Mouse (Mus musculus) embryonic stem cell, embryonic (primary cell): ENCODE measurements around the gene Lyst.

Experiments
- CTCF ChIA-PET, 4 experiments: fragments of 300-600 bp in 2 of 4; fragments of 350-600 bp in 2 of 4; sonication (Branson Sonifier 250); formaldehyde crosslinking; loops; one replicate each; lab custom pipeline; 2022; ENCODE audit warnings: inconsistent platforms in 2 of 4; lab: Charles Lee
- POLR2A ChIA-PET, 4 experiments: fragments of 300-600 bp in 2 of 4; fragments of 350-600 bp in 2 of 4; sonication (Branson Sonifier 250); formaldehyde crosslinking; loops; one replicate each; lab custom pipeline; 2022; ENCODE audit warnings: antibody characterized with exemption in 4 of 4, inconsistent platforms in 1 of 4; lab: Charles Lee

The Lyst gene

DNA sequence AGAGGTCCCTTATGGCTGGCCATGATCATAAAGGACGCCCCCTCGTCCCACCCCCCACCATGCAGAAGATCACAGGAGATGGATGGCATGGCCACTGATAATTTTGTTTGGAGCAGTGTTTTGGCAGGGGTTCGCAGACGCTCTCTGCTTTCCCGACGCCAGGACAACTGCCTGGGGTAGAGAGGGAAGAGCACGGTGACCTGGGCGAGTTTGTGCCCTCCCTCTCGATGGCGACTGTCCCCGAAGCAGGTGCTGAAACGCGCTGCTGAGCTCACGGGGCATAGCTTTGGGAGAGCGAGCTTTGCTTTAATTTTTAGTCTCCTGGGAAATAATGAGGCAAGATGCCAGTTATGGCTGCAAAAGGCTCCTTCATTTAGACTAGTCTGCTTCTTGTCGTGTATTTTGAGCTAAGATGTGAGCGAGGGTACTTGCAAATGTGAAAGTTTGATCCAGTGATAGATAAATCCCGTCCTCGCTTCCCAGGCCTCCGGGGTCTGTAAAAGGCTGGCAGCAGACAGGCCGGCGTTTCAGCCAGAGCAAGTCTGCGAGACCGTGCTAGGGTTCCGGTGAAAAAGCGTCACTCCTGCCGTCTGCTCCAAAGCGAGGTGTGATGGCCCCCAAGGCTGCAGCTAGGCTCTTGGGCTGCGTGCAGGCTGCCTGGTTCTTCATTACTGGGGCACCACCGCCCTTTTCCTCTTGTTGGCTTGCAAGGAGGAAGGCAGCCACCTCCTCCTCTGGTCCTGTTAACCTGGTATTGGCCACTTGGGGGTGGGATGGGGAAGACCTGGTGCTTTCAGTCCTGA lies 195.0 kb downstream of the Lyst start:
- CTCF ChIA-PET, result interaction anchor here in 1 of 4 experiments (1.3 kb wide), 1 partner anchor 268 kb away, joined by 3 read pairs; no protein-coding TSS in a partner anchor
- POLR2A ChIA-PET, result interaction anchor here in 2 of 4 experiments (1.0 to 1.7 kb wide), 3 partner anchors 28 to 195 kb away, joined by 3 read pairs; partner anchors contain the start of genes B3galnt2 (in 1 of the 2) and Lyst (in 1 of the 2)

DNA sequence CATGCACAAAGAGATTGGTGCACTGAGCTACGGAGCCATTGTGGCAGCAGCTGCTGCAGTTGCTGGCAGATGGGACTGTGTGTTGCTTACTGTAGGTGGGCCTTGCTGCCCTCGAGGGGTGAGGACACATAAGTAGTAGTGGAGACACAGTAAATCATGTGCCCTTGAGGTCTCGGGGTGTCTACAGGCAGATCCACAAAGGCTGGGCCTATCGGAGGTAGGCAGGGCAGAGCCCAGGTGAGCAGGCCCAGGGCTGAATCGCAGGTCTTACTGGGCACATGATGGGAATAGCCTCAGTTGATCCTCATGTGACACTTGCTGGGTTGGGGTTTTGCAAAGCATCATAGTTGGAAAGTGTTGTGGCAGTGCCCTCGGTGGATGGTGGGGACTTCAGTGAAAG lies 196.8 kb downstream of the Lyst start:
- ChIA-PET POLR2A (no interaction called here), CTCF (no interaction called here)

- CTCF ChIA-PET, result no interaction called here
- POLR2A ChIA-PET, result no interaction called here
Observed at GRCm38 (mm10) chr13:13788070-13788469, 197.9 kb downstream of the Lyst start.

DNA sequence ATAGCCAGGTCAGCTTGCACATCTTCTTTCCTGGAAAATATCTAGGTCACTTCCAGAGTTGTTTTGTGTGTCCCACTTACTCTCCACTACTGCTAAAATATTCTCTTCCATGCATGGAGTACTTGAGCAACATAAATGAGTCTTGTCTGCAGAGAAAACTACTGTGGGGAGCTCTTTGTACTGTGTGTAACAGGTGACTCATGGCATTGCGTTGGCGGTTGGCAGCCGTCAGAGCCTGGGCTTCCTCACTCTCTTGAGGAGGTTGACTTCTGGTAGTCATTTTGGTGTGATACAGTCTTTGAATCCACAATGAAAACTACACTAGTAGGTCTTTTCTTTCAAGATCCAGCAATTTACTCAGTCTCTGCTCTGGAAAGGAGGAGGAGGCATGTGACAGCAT lies 201.8 kb downstream of the Lyst start:
- ChIA-PET CTCF (no interaction called here), POLR2A (no interaction called here)

- CTCF ChIA-PET, result interaction anchor here in 1 of 4 experiments (1.2 kb wide), 1 partner anchor 279 kb away, joined by 3 read pairs; no protein-coding TSS in a partner anchor
Observed at GRCm38 (mm10) chr13:13795166-13795832, 205.1 kb downstream of the Lyst start.

GRCm38 (mm10) chr13:13796082-13796481 lies 205.9 kb downstream of the Lyst start:
- CTCF ChIA-PET, result interaction anchor here in 2 of 4 experiments (0.6 to 1.2 kb wide), 2 partner anchors 206 to 280 kb away, joined by 3 to 7 read pairs; partner anchors contain the start of gene Lyst (in 1 of the 2)
- POLR2A ChIA-PET, result no interaction called here

More at GRCm38 (mm10) chr13:13795166-13795832, 205.1 kb downstream of the Lyst start:
- POLR2A ChIA-PET, result no interaction called here

DNA sequence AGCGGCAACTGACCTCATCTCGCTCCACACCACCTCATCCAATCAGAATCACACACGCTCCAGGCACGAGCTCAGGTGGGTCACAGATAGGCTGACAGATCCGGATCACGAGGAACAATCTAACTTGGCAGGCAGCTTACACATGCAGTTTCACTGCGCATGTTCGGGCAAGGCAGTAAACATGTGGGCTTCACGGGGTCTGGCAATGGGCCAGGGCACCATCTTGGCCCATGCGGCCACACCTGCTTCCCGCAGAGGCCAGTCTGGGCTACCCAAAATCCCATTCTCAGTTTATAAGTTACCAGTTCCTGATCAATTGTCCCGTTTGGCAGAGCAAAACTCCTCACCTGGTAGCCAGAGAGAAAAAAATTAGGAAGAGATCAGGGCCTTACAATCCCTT lies 207.6 kb downstream of the Lyst start:
- ChIA-PET CTCF (interaction anchor here in 1 of 4 experiments (0.6 kb wide), 1 partner anchor 92 kb away, joined by 3 read pairs; no protein-coding TSS in a partner anchor), POLR2A (interaction anchor here in 1 of 4 experiments (0.5 kb wide), 1 partner anchor 64 kb away, joined by 3 read pairs; no protein-coding TSS in a partner anchor)

DNA sequence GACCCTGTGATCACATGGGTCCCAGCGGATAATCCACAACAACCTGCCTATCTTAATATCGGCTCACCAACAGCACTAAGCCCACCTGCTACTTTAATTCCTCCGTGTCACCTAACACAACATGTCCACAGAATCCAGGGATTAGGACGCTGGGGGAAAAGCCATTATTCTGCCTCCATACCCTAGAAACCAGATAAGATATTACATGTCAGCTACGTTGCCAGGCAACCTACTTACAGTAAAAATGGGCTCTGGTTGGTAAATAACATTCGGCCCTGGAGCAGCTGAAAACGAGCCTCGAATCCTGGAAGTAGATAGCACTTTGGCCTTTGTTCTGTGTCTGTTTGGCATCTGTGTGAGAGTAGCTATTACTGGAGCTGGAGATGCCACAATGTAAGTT lies 208.6 kb downstream of the Lyst start:
- POLR2A ChIA-PET, result no interaction called here
- CTCF ChIA-PET, result no interaction called here

GRCm38 (mm10) chr13:13808337-13809132 lies 218.3 kb downstream of the Lyst start:
- ChIA-PET CTCF (no interaction called here), POLR2A (interaction anchor here in 2 of 4 experiments (0.5 to 1.0 kb wide), 4 partner anchors 15 to 256 kb away, joined by 3 to 4 read pairs (median 3); no protein-coding TSS in a partner anchor)

DNA sequence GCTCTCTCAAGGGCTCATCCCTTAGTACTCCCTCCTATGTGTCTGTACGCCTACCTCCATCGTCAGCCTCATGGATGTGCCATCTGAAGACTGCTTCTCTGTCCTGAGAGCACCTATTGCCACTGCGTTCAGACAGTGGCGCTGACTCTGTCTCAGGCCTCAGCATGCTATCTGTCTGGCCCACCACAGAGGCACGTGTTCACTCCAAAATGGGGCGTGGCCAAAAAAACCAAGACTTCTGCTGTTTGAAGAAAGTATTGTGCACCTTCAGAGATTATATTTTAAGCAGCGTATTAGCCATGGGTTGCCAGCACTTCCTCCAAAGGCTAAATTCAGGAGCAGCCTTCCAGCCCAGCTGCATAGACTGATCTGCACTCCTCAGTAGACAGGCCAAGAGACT lies 220.7 kb downstream of the Lyst start:
- CTCF ChIA-PET, result no interaction called here

DNA sequence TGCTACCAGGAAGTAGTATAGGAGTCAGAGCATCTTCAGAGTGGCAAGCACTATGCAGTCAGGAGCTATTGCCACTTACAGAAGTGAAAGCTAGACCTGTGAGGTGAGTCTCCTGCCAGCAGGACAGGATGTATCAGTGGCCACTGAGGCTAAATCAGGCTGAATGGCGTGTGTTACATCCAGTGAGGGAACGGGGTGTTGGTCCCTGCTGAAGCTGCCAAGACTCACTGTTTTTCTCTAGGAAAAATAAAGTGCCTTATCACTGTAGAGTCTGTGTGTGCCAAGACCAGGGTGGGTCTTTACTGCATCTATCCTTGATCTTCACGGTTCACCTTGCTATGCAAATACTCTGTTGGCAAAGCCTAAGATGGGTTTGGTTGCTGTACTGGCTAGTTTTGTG lies 228.5 kb downstream of the Lyst start:
- POLR2A ChIA-PET, result interaction anchor here in 1 of 4 experiments (1.2 kb wide), 1 partner anchor 11 kb away, joined by 4 read pairs; no protein-coding TSS in a partner anchor
- CTCF ChIA-PET, result no interaction called here

More for the DNA sequence above, 220.7 kb downstream of the Lyst start:
- POLR2A ChIA-PET, result no interaction called here

GRCm38 (mm10) chr13:13820234-13821123 lies 230.3 kb downstream of the Lyst start:
- ChIA-PET CTCF (interaction anchor here in 1 of 4 experiments (1.1 kb wide), 1 partner anchor 14 kb away, joined by 3 read pairs; no protein-coding TSS in a partner anchor), POLR2A (no interaction called here)

- ChIA-PET CTCF (interaction anchor here in 1 of 4 experiments (0.6 kb wide), 1 partner anchor 818 kb away, joined by 8 read pairs; no protein-coding TSS in a partner anchor), POLR2A (no interaction called here)
Observed at GRCm38 (mm10) chr13:13824946-13825345, 234.7 kb downstream of the Lyst start.

GRCm38 (mm10) chr13:13826533-13826932 lies 236.3 kb downstream of the Lyst start:
- CTCF ChIA-PET, result no interaction called here
- POLR2A ChIA-PET, result no interaction called here

DNA sequence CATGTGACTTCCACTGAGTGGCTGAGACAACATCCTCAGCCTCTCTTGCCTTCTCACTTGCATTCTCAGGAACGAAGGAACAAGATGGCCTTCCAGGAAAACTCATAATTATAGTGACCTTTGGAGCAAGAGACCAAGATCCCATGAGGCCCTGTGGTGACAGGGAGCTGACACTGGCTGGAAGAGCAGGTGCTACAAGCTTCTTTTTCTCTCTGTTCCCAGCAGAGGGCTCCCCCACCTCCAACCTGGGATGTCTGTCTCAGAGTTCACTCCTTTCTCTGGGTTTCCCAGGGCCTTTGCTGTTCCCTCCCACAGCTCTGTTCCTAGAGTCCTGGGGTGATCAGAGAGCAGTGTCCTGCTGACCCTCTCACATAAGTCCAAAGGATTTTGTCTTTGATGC lies 237.9 kb downstream of the Lyst start:
- ChIA-PET POLR2A (no interaction called here), CTCF (interaction anchor here in 1 of 4 experiments (0.6 to 0.8 kb wide), 2 partner anchors 13 to 16 kb away, joined by 3 read pairs; no protein-coding TSS in a partner anchor)
